Mouse (Mus musculus) liver, embryonic 14.5 days (tissue): Measurements from ENCODE around the gene Plp1. TPM values are rescaled to one million over a fixed set of nuclear protein-coding genes. Genes with fewer than 3 reads are reported as not detected.

ENCODE experiments used
- ATAC-seq: fragments of 200-750 bp; cut with Nextera tagmentation; 2 replicates; pipeline ENCODE4 v1.8.0; 2017; ENCODE audit warnings: moderate number of reproducible peaks, mild to moderate bottlenecking, moderate library complexity; ENCODE audit not compliant: insufficient read depth
- DNase-seq, 3 experiments: peaks; one replicate each; pipeline ENCODE4 v3.0.0-alpha.2; 2012 to 2013; ENCODE audit warnings: low read depth in 3 of 3, low spot score in 3 of 3
- H3K27ac ChIP-seq: fragments of 300-500 bp; sonication (generic); 2 replicates; pipeline ENCODE4 v1.5.1; 2014; ENCODE audit warnings: moderate library complexity, mild to moderate bottlenecking, control low read depth, inconsistent platforms
- H3K27me3 ChIP-seq: fragments of 300-500 bp; sonication (generic); 2 replicates; pipeline ENCODE4 v1.6.1; 2014; ENCODE audit warnings: mild to moderate bottlenecking, low read length, moderate library complexity; ENCODE audit not compliant: control insufficient read depth, insufficient read depth
- H3K36me3 ChIP-seq: fragments of 300-500 bp; sonication (generic); replicated peaks from 2 replicates; pipeline ENCODE4 v1.6.1; 2014; ENCODE audit warnings: low read depth; ENCODE audit not compliant: control insufficient read depth, insufficient read depth
- H3K4me1 ChIP-seq, 2 experiments: fragments of 200-500 bp in 1 of 2; fragments of 300-500 bp in 1 of 2; sonication (generic) in 1 of 2; replicated peaks; 2 replicates each; pipeline ENCODE4 v1.6.1; 2012 to 2014; ENCODE audit warnings: antibody characterized with exemption in 1 of 2, inconsistent platforms in 1 of 2, low read length in 1 of 2; ENCODE audit not compliant: control insufficient read depth in 2 of 2, insufficient read depth in 2 of 2
- H3K4me2 ChIP-seq: fragments of 300-500 bp; sonication (generic); 2 replicates; pipeline ENCODE4 v1.6.1; 2014; ENCODE audit warnings: low read depth, mild to moderate bottlenecking, control low read depth, moderate library complexity
- H3K4me3 ChIP-seq, 2 experiments: fragments of 200-500 bp in 1 of 2; fragments of 300-500 bp in 1 of 2; sonication (generic) in 1 of 2; 2 replicates each; pipeline ENCODE4 v1.5.1; 2012 to 2014; ENCODE audit warnings: low read depth in 2 of 2, low read length in 2 of 2, mild to moderate bottlenecking in 2 of 2, control low read depth in 1 of 2, inconsistent platforms in 1 of 2, moderate library complexity in 1 of 2; ENCODE audit not compliant: insufficient read depth in 1 of 2
- H3K9ac ChIP-seq: fragments of 300-500 bp; sonication (generic); replicated peaks from 2 replicates; pipeline ENCODE4 v1.6.1; 2014; ENCODE audit warnings: mild to moderate bottlenecking, control low read depth, moderate library complexity
- H3K9me3 ChIP-seq: fragments of 300-500 bp; sonication (generic); 2 replicates; pipeline ENCODE4 v1.6.1; 2016; ENCODE audit warnings: low read length, mixed read lengths; ENCODE audit not compliant: control insufficient read depth
- CTCF ChIP-seq: IDR thresholded peaks from 2 replicates; pipeline ENCODE4 v1.5.1; 2016; ENCODE audit warnings: antibody characterized with exemption, low read depth, control low read depth
- EP300 ChIP-seq: IDR thresholded peaks from 2 replicates; pipeline ENCODE4 v1.6.1; 2016; ENCODE audit warnings: antibody characterized with exemption, low read depth
- WGBS: fragments of 180-500 bp; shearing (Covaris S2); extraction: QIAGEN DNeasy Blood & Tissue Kit; methylation state at CpG from one replicate; pipeline ENCODE4 v1.1.7; 2014; ENCODE audit not compliant: insufficient replicate concordance; 5-methylcytosine and 5-hydroxymethylcytosine counted together
- polyA plus RNA-seq, 2 experiments: library from polyadenylated mRNA; depleted of rRNA in 1 of 2; stranded (reverse) in 1 of 2; unstranded in 1 of 2; fragments of >200 nt; fragmentation: Nextera tagmentation in 1 of 2; extraction: Ambion mirVana in 1 of 2; gene quantifications; 2 replicates each; pipeline versions ENCODE4 v1.2.1 to v1.2.3; 2012 to 2014

Gene Plp1
- polyA plus RNA-seq, 2 experiments, result 0.17 to 0.73 TPM

DNA sequence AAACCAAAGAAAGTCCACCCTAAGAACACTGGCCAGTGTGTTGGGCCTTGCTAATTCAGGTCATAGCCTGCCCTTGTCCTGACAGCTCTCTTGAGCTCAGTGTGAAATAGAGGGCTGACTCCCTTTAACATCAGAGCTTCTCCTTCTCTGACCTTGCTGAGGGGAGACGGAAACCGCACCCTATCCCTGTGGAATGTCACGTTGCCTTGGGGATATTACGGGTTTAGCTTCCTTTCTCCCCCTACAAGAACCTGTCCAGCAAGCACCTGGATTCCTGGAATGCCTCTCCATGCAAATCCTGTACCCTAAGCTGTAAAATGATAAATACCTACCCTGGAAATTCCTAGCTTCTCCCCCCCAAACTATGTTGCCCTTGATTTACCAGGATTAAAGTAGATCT, 33.0 kb upstream of the Plp1 start:
- Histone ChIP-seq H3K27ac (no peak overlapping the region), H3K9me3 (no peaks in the 10 kb centered on the region), H3K9ac (no peak overlapping the region), H3K4me3 (no peak overlapping the region), H3K36me3 (no peaks in the 10 kb centered on the region), H3K27me3 (no peaks in the 10 kb centered on the region), H3K4me2 (no peak overlapping the region), H3K4me1 (no peaks in the 10 kb centered on the region)
- no peak for DNase-seq
- TF ChIP-seq EP300 (no peak), CTCF (no peak)
- 65% methylated on average over 4 of the region's 4 CpGs for WGBS
- ATAC-seq, result no peak

DNA sequence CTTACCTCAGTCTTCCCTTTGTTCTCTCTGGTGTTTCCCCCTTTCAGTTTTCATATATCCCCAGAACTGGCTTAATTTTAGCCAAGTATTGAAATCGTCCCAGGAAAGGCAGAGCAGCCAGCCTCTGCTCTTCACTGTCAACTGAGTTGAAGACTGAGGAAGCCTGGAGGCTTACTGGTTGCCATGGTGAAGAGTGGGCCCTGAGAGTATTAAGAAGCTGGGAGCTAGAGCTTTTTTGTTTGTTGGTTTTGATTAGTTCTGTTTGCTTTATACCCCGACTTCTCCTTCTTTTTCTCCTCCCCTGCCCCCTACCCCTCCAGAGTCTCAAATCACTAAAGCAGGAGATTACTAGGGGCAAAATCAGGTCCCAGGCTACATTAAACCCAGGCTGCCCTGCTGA, 25.2 kb upstream of the Plp1 start:
- Histone ChIP-seq H3K4me2 (no peak overlapping the region), H3K9me3 (no peaks in the 10 kb centered on the region), H3K4me1 (no peaks in the 10 kb centered on the region), H3K27me3 (no peaks in the 10 kb centered on the region), H3K4me3 (no peak overlapping the region), H3K36me3 (no peaks in the 10 kb centered on the region), H3K9ac (no peak overlapping the region), H3K27ac (no peak overlapping the region)
- TF ChIP-seq CTCF, result no peak
- no peak for TF ChIP-seq EP300
- no peak for DNase-seq
- WGBS, result 33% methylated on average over 2 of the region's 2 CpGs
- ATAC-seq, result no peak

DNA sequence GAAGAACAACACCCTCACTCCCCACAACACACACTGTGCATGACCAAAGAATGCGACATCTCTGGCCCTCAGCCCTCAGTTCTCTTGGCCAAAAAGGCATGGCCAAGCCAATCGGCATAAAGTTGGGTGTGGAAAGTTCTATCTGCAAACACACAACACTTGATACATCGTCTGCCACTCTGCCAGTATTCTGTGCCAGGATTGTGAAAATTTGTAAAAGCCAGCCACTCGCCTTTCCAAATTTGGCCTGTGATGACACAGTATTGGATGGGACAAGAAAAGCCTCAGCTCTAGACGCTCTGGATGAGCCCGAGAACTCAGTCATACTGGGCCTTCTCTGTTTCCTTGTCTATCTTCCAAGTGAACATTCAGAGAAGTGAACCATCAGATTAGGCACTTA, 2.7 kb upstream of the Plp1 start:
- H3K27ac ChIP-seq, result no peak overlapping the region
- H3K4me3 ChIP-seq, result no peak overlapping the region
- ATAC-seq, result no peak
- H3K27me3 ChIP-seq, result no peaks in the 10 kb centered on the region
- DNase-seq, result no peak
- H3K4me1 ChIP-seq, result no peaks in the 10 kb centered on the region
- TF ChIP-seq EP300 (no peak), CTCF (no peak)
- no peak overlapping the region for H3K9ac ChIP-seq
- H3K36me3 ChIP-seq, result no peaks in the 10 kb centered on the region
- 66% methylated on average over 6 of the region's 6 CpGs for WGBS
- no peaks in the 10 kb centered on the region for H3K9me3 ChIP-seq
- H3K4me2 ChIP-seq, result no peak overlapping the region

DNA sequence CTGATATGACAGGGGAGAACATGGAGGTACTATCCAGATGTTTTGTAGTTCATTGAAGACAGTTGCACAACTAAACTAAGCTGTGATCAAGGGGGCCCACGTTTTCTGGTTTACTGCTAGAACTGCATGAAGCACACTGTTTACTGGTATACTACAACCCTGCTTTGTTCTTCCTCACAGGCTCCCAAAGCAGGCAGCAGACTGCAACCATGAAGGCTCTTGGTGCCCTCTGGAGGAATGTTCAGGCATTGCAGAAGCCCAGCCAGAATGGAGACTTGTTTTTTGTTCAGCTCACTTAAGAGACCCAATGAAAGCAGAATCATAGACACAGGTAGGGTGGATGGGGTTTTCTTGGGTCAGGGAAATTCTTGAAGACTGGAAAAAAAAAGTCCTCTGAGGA, 2.2 kb upstream of the Plp1 start:
- H3K27ac ChIP-seq, result no peak overlapping the region
- H3K4me3 ChIP-seq, result no peak overlapping the region
- H3K4me1 ChIP-seq, result no peaks in the 10 kb centered on the region
- H3K9me3 ChIP-seq, result no peaks in the 10 kb centered on the region
- H3K36me3 ChIP-seq, result no peaks in the 10 kb centered on the region
- no peaks in the 10 kb centered on the region for H3K27me3 ChIP-seq
- TF ChIP-seq EP300, result no peak
- peak; percentile 71 for TF ChIP-seq CTCF
- no peak for ATAC-seq
- peak in 2 of 3 experiments; percentile 0 to 3 for DNase-seq
- no peak overlapping the region for H3K4me2 ChIP-seq
- no peak overlapping the region for H3K9ac ChIP-seq
- WGBS, result 6% methylated on average over 1 of the region's 1 CpGs

DNA sequence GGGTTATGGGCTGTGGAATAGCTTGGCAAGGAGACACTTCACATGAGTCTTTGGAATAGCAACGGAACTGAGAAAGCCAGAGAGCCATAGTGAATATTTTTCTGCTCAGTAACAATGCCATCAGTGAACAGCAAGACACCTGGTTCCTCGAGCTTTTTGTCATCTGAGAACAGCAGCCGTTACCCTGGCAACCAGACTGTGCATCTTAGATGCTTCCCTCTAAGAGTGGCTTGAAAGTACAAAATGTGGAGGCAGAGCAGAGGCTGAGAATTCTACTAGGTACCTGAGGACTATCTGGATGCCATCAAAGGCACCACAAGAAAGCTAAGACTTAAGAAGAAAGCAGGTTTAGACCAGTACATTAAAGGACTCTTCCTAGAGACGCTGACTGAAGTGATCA, 2.5 kb downstream of the Plp1 start:
- no peak overlapping the region for H3K9ac ChIP-seq
- H3K27ac ChIP-seq, result no peak overlapping the region
- 68% methylated on average over 4 of the region's 4 CpGs for WGBS
- ATAC-seq (no peak), DNase-seq (no peak)
- TF ChIP-seq EP300 (no peak), CTCF (no peak)
- H3K4me1 ChIP-seq, result no peaks in the 10 kb centered on the region
- no peak overlapping the region for H3K4me3 ChIP-seq
- H3K27me3 ChIP-seq, result no peaks in the 10 kb centered on the region
- no peaks in the 10 kb centered on the region for H3K9me3 ChIP-seq
- H3K4me2 ChIP-seq, result no peak overlapping the region
- H3K36me3 ChIP-seq, result no peaks in the 10 kb centered on the region

DNA sequence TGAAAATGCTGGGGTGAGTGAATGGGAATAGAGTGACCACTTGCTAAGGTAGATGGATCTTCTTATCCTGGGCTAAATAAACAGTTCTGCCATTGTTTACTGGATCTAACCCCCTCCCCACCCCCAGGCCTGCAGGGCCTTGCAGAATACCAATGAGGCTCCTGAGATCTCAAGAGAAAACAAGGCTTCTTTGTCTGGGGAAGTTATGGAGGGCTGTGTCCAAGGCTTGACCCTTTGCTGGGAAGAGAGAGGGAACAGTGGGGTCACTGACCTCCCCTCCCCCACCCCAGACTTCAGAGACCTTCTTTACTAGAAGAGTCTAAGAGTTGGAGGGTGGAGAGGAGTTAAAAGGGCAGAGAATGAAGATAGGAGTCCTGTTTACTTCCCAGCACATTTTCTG, 6.1 kb downstream of the Plp1 start:
- no peak for TF ChIP-seq EP300
- no peak for TF ChIP-seq CTCF
- Histone ChIP-seq H3K9ac (no peak overlapping the region), H3K4me1 (no peaks in the 10 kb centered on the region)

More for the DNA sequence above, 6.1 kb downstream of the Plp1 start:
- Histone ChIP-seq H3K9me3 (no peaks in the 10 kb centered on the region), H3K4me2 (no peak overlapping the region), H3K27me3 (no peaks in the 10 kb centered on the region), H3K27ac (no peak overlapping the region), H3K4me3 (no peak overlapping the region), H3K36me3 (no peaks in the 10 kb centered on the region)
- DNase-seq (no peak), ATAC-seq (no peak)
